Mouse (Mus musculus) layer of hippocampus, adult 9-11 months (tissue): ENCODE measurements around the gene Dnmt3a.

ENCODE experiments used
- DNase-seq: peaks from one replicate; pipeline ENCODE4 v3.0.0; 2022

The Dnmt3a gene

GRCm38 (mm10) chr12:3824906-3825713, 19.3 kb downstream of the Dnmt3a start:
- no peak for DNase-seq

- no peak for DNase-seq
Measured at GRCm38 (mm10) chr12:3825714-3826080, 19.9 kb downstream of the Dnmt3a start.

GRCm38 (mm10) chr12:3827771-3828170, 22.0 kb downstream of the Dnmt3a start:
- no peak for DNase-seq

GRCm38 (mm10) chr12:3833059-3833760, 27.4 kb downstream of the Dnmt3a start:
- no peak for DNase-seq

GRCm38 (mm10) chr12:3833851-3834273, 28.1 kb downstream of the Dnmt3a start:
- peak; percentile 84 for DNase-seq

GRCm38 (mm10) chr12:3834373-3835314, 28.8 kb downstream of the Dnmt3a start:
- peak; percentile 71 for DNase-seq

GRCm38 (mm10) chr12:3835576-3835975, 29.8 kb downstream of the Dnmt3a start:
- no peak for DNase-seq

- peak; percentile 66 for DNase-seq
Measured at GRCm38 (mm10) chr12:3837081-3837832, 31.4 kb downstream of the Dnmt3a start.

- no peak for DNase-seq
Measured at GRCm38 (mm10) chr12:3838009-3838408, 32.2 kb downstream of the Dnmt3a start.

- DNase-seq, result no peak
Measured at GRCm38 (mm10) chr12:3839662-3840061, 33.9 kb downstream of the Dnmt3a start.

GRCm38 (mm10) chr12:3841121-3841520, 35.3 kb downstream of the Dnmt3a start:
- no peak for DNase-seq

GRCm38 (mm10) chr12:3842843-3843242, 37.0 kb downstream of the Dnmt3a start:
- DNase-seq, result no peak

GRCm38 (mm10) chr12:3843371-3843861, 37.6 kb downstream of the Dnmt3a start:
- DNase-seq, result no peak

GRCm38 (mm10) chr12:3843918-3844317, 38.1 kb downstream of the Dnmt3a start:
- no peak for DNase-seq

- DNase-seq, result no peak
Measured at GRCm38 (mm10) chr12:3844335-3844734, 38.5 kb downstream of the Dnmt3a start.

- no peak for DNase-seq
Measured at GRCm38 (mm10) chr12:3849481-3849880, 43.7 kb downstream of the Dnmt3a start.

GRCm38 (mm10) chr12:3850165-3850564, 44.4 kb downstream of the Dnmt3a start:
- no peak for DNase-seq

GRCm38 (mm10) chr12:3850731-3851130, 44.9 kb downstream of the Dnmt3a start:
- no peak for DNase-seq

GRCm38 (mm10) chr12:3851179-3851578, 45.4 kb downstream of the Dnmt3a start:
- DNase-seq, result no peak

GRCm38 (mm10) chr12:3852521-3852920, 46.7 kb downstream of the Dnmt3a start:
- no peak for DNase-seq

- DNase-seq, result no peak
Measured at GRCm38 (mm10) chr12:3854419-3854818, 48.6 kb downstream of the Dnmt3a start.
